Mouse (Mus musculus) layer of hippocampus, adult 8-10 months (tissue): ENCODE measurements at regions not wholly inside any gene's neighbourhood (a gene's known extent, or its start where the extent isn't known, plus 50 kb on each side); places are given as distances from the start of the nearest gene placed in this dataset.

Source experiments
- DNase-seq, 2 experiments: peaks; one replicate each; pipeline ENCODE4 v3.0.0; 2022; ENCODE audit warnings: low spot score in 2 of 2

- DNase-seq: peak; percentile 34 to 50
Observed at GRCm38 (mm10) chr6:79335131-79335530, 482.6 kb upstream of the Gm20594 start.
